Mouse (Mus musculus) natural killer cell, adult 2 months (primary cell): ENCODE data around the gene Gpr146.
"Not testable (repeated sequence)": the region's sequence is repeated elsewhere in the genome, so short reads cannot be mapped to it uniquely, and the experiment has no call there.

Source experiments
- DNase-seq, 2 experiments: peaks; one replicate each; pipeline ENCODE4 v3.0.0; 2022; ENCODE audit warnings: low spot score in 2 of 2

Gpr146 gene

GRCm38 (mm10) chr5:139377468-139378270 lies at the start of gene Gpr146:
Gpr146 (plus strand) TSS chr5:139377697.
- peak; percentile 58 to 61 for DNase-seq

GRCm38 (mm10) chr5:139330766-139331165 lies 46.7 kb upstream of the Gpr146 start:
- no peak for DNase-seq

GRCm38 (mm10) chr5:139331742-139332141 lies 45.8 kb upstream of the Gpr146 start:
- DNase-seq = peak; percentile 60 to 68

GRCm38 (mm10) chr5:139332590-139333272 lies 44.8 kb upstream of the Gpr146 start:
- DNase-seq = no peak

GRCm38 (mm10) chr5:139333301-139334013 lies 44.0 kb upstream of the Gpr146 start:
- DNase-seq = no peak

- not testable (repeated sequence) for DNase-seq
Observed at GRCm38 (mm10) chr5:139334394-139334793, 43.1 kb upstream of the Gpr146 start.

- DNase-seq = no peak
Observed at GRCm38 (mm10) chr5:139335634-139336033, 41.9 kb upstream of the Gpr146 start.

GRCm38 (mm10) chr5:139337826-139338370 lies 39.6 kb upstream of the Gpr146 start:
- DNase-seq = no peak

GRCm38 (mm10) chr5:139338403-139338802 lies 39.1 kb upstream of the Gpr146 start:
- no peak for DNase-seq

- DNase-seq = no peak
Observed at GRCm38 (mm10) chr5:139338891-139339290, 38.6 kb upstream of the Gpr146 start.

- DNase-seq = peak; percentile 68 to 81
Observed at GRCm38 (mm10) chr5:139344021-139344686, 33.3 kb upstream of the Gpr146 start.

GRCm38 (mm10) chr5:139344687-139345363 lies 32.7 kb upstream of the Gpr146 start:
- peak; percentile 94 to 95 for DNase-seq

GRCm38 (mm10) chr5:139345364-139345714 lies 32.2 kb upstream of the Gpr146 start:
- DNase-seq = no peak

GRCm38 (mm10) chr5:139347225-139347624 lies 30.3 kb upstream of the Gpr146 start:
- no peak for DNase-seq

- no peak for DNase-seq
Observed at GRCm38 (mm10) chr5:139349713-139350112, 27.8 kb upstream of the Gpr146 start.

- no peak for DNase-seq
Observed at GRCm38 (mm10) chr5:139351134-139351533, 26.4 kb upstream of the Gpr146 start, which contains the start of gene Cox19. Cox19 (minus strand) TSS chr5:139351418.

GRCm38 (mm10) chr5:139351628-139352027 lies 25.9 kb upstream of the Gpr146 start:
- no peak for DNase-seq

GRCm38 (mm10) chr5:139352317-139352716 lies 25.2 kb upstream of the Gpr146 start, which contains the start of gene Cyp2w1:
Cyp2w1 (plus strand) TSS chr5:139352617.
- no peak for DNase-seq

GRCm38 (mm10) chr5:139353496-139353895 lies 24.0 kb upstream of the Gpr146 start:
- peak; percentile 30 to 45 for DNase-seq

- no peak for DNase-seq
Observed at GRCm38 (mm10) chr5:139353946-139354345, 23.6 kb upstream of the Gpr146 start.
